Mouse (Mus musculus) heart, embryonic 16.5 days (tissue): ENCODE data around the gene Slc25a40. TPM values are rescaled to one million over a fixed set of nuclear protein-coding genes. Genes with fewer than 3 reads are reported as not detected.
A peak's percentile ranks its signal among the peaks of the same experiment; 100 is the strongest.

Experiments
- ATAC-seq: fragments of 200-750 bp; cut with Nextera tagmentation; replicated peaks from 2 replicates; pipeline ENCODE4 v1.8.0; 2017; ENCODE audit warnings: moderate number of reproducible peaks; ENCODE audit not compliant: insufficient read depth, low FRiP score; ENCODE audit errors: extremely low read depth
- H3K27ac ChIP-seq: fragments of 300-500 bp; sonication (generic); 2 replicates; pipeline ENCODE4 v1.5.1; 2014; ENCODE audit warnings: mild to moderate bottlenecking, low read length, control low read depth, moderate library complexity
- H3K27me3 ChIP-seq: fragments of 300-500 bp; sonication (generic); 2 replicates; pipeline ENCODE4 v1.6.1; 2014; ENCODE audit warnings: low read length, mixed read lengths; ENCODE audit not compliant: control insufficient read depth, insufficient read depth
- H3K36me3 ChIP-seq: fragments of 300-500 bp; sonication (generic); 2 replicates; pipeline ENCODE4 v1.6.1; 2014; ENCODE audit not compliant: control insufficient read depth, insufficient read depth
- H3K4me1 ChIP-seq: fragments of 300-500 bp; sonication (generic); 2 replicates; pipeline ENCODE4 v1.6.1; 2014; ENCODE audit warnings: low read length, mixed read lengths; ENCODE audit not compliant: control insufficient read depth, insufficient read depth
- H3K4me2 ChIP-seq: fragments of 300-500 bp; sonication (generic); 2 replicates; pipeline ENCODE4 v1.6.1; 2014; ENCODE audit warnings: low read depth, mild to moderate bottlenecking, control low read depth, low read length
- H3K4me3 ChIP-seq: fragments of 300-500 bp; sonication (generic); 2 replicates; pipeline ENCODE4 v1.5.1; 2014; ENCODE audit warnings: mild to moderate bottlenecking, control low read depth, low read length
- H3K9ac ChIP-seq: fragments of 300-500 bp; sonication (generic); 2 replicates; pipeline ENCODE4 v1.6.1; 2014; ENCODE audit warnings: low read length, control low read depth
- H3K9me3 ChIP-seq: fragments of 300-500 bp; sonication (generic); replicated peaks from 2 replicates; pipeline ENCODE4 v1.6.1; 2016; ENCODE audit warnings: low read length; ENCODE audit not compliant: control insufficient read depth
- WGBS: fragments of 180-500 bp; shearing (Covaris S2); extraction: QIAGEN DNeasy Blood & Tissue Kit; methylation state at CpG from one replicate; pipeline ENCODE4 v1.1.7; 2014; 5-methylcytosine and 5-hydroxymethylcytosine counted together
- polyA plus RNA-seq: library from polyadenylated mRNA; unstranded; fragments of >200 nt; fragmentation: Nextera tagmentation; extraction: Ambion mirVana; gene quantifications from 2 replicates; pipeline ENCODE4 v1.2.1, GENCODE M21; 2015

Gene Slc25a40
- polyA plus RNA-seq, 1 experiment from 2014 or later = 12.2 TPM

GRCm38 (mm10) chr5:8421424-8421823 lies 1.2 kb upstream of the Slc25a40 start:
- ATAC-seq = no peak
- Histone ChIP-seq H3K4me3 (peak overlapping the region; percentile 96), H3K4me2 (peak overlapping the region; percentile 87), H3K9ac (peak overlapping the region; percentile 90), H3K36me3 (peaks cover 2% of the 10 kb centered on the region; the same call in 1 of the 2 replicates), H3K27ac (no peak overlapping the region), H3K27me3 (no peaks in the 10 kb centered on the region), H3K9me3 (no peaks in the 10 kb centered on the region), H3K4me1 (peaks cover 15% of the 10 kb centered on the region)
- 14% methylated on average over 3 of the region's 3 CpGs for WGBS

GRCm38 (mm10) chr5:8422932-8423928 lies 580 bp downstream of the Slc25a40 start:
- Histone ChIP-seq H3K4me3 (peak overlapping the region; percentile 96), H3K27ac (peak overlapping the region; percentile 83), H3K4me2 (peak overlapping the region; percentile 80), H3K4me1 (peaks cover 15% of the 10 kb centered on the region), H3K9me3 (no peaks in the 10 kb centered on the region), H3K9ac (peak overlapping the region; percentile 94), H3K27me3 (no peaks in the 10 kb centered on the region), H3K36me3 (peaks cover under 1% of the 10 kb centered on the region; the same call in 1 of the 2 replicates)
- ATAC-seq = no peak; the same call in 1 of the 2 replicates
- WGBS = 1% methylated on average over 40 of the region's 40 CpGs

GRCm38 (mm10) chr5:8424116-8424515 lies 1.5 kb downstream of the Slc25a40 start:
- H3K9me3 ChIP-seq = no peaks in the 10 kb centered on the region
- 32% methylated on average over 7 of the region's 7 CpGs for WGBS
- peak overlapping the region; percentile 80 for H3K4me2 ChIP-seq
- no peak overlapping the region for H3K27ac ChIP-seq
- no peaks in the 10 kb centered on the region; the same call in 1 of the 2 replicates for H3K36me3 ChIP-seq
- no peaks in the 10 kb centered on the region for H3K27me3 ChIP-seq
- H3K9ac ChIP-seq = peak overlapping the region; percentile 94; the same call in 1 of the 2 replicates
- ATAC-seq = no peak
- H3K4me3 ChIP-seq = peak overlapping the region; percentile 96
- H3K4me1 ChIP-seq = peaks cover 15% of the 10 kb centered on the region

- Histone ChIP-seq H3K4me1 (peaks cover 14% of the 10 kb centered on the region), H3K27ac (no peak overlapping the region), H3K9ac (no peak overlapping the region), H3K4me3 (no peak overlapping the region), H3K4me2 (no peak overlapping the region), H3K9me3 (no peaks in the 10 kb centered on the region), H3K36me3 (peaks cover 4% of the 10 kb centered on the region), H3K27me3 (no peaks in the 10 kb centered on the region)
- WGBS = 56% methylated on average over 5 of the region's 5 CpGs
- ATAC-seq = no peak
Measured at GRCm38 (mm10) chr5:8425899-8426298, 3.2 kb downstream of the Slc25a40 start.

GRCm38 (mm10) chr5:8437481-8438156 lies 15.0 kb downstream of the Slc25a40 start:
- Histone ChIP-seq H3K9me3 (no peaks in the 10 kb centered on the region), H3K4me3 (no peak overlapping the region), H3K27me3 (no peaks in the 10 kb centered on the region), H3K9ac (no peak overlapping the region), H3K4me1 (no peaks in the 10 kb centered on the region), H3K36me3 (peaks cover 9% of the 10 kb centered on the region), H3K4me2 (no peak overlapping the region), H3K27ac (no peak overlapping the region)
- no peak for ATAC-seq
- 88% methylated on average over 5 of the region's 5 CpGs for WGBS

- WGBS = 60% methylated on average over 2 of the region's 2 CpGs
- Histone ChIP-seq H3K9me3 (no peaks in the 10 kb centered on the region), H3K4me3 (no peak overlapping the region), H3K9ac (no peak overlapping the region), H3K4me2 (no peak overlapping the region), H3K36me3 (peaks cover 9% of the 10 kb centered on the region), H3K27me3 (no peaks in the 10 kb centered on the region), H3K4me1 (no peaks in the 10 kb centered on the region), H3K27ac (no peak overlapping the region)
- no peak for ATAC-seq
Measured at GRCm38 (mm10) chr5:8439095-8439494, 16.4 kb downstream of the Slc25a40 start.

GRCm38 (mm10) chr5:8455565-8455964 lies 32.9 kb downstream of the Slc25a40 start:
- Histone ChIP-seq H3K36me3 (peaks cover 11% of the 10 kb centered on the region), H3K4me3 (no peak overlapping the region), H3K9me3 (no peaks in the 10 kb centered on the region), H3K4me1 (no peaks in the 10 kb centered on the region; the same call in 1 of the 2 replicates), H3K27ac (no peak overlapping the region), H3K4me2 (no peak overlapping the region), H3K9ac (no peak overlapping the region), H3K27me3 (no peaks in the 10 kb centered on the region)
- no peak for ATAC-seq

- ATAC-seq = no peak
- no peak overlapping the region for H3K9ac ChIP-seq
- no peak overlapping the region for H3K27ac ChIP-seq
- no peaks in the 10 kb centered on the region; the same call in 1 of the 2 replicates for H3K4me1 ChIP-seq
- H3K27me3 ChIP-seq = no peaks in the 10 kb centered on the region
- H3K4me2 ChIP-seq = no peak overlapping the region
- H3K4me3 ChIP-seq = no peak overlapping the region
- no peaks in the 10 kb centered on the region for H3K9me3 ChIP-seq
- peaks cover 11% of the 10 kb centered on the region for H3K36me3 ChIP-seq
- WGBS = 80% methylated on average over 5 of the region's 5 CpGs
Measured at GRCm38 (mm10) chr5:8456561-8456960, 33.9 kb downstream of the Slc25a40 start.
